Mouse (Mus musculus) embryo, embryonic 10.5 days (tissue): Measurements from ENCODE around the gene Lag3.
A peak's percentile ranks its signal among the peaks of the same experiment; 100 is the strongest.
"Not testable (repeated sequence)": the region's sequence is repeated elsewhere in the genome, so short reads cannot be mapped to it uniquely, and the experiment has no call there.

ENCODE experiments used
- DNase-seq: peaks from one replicate; pipeline ENCODE4 v3.0.0-alpha.2; 2015; ENCODE audit warnings: low spot score

Gene Lag3

DNA sequence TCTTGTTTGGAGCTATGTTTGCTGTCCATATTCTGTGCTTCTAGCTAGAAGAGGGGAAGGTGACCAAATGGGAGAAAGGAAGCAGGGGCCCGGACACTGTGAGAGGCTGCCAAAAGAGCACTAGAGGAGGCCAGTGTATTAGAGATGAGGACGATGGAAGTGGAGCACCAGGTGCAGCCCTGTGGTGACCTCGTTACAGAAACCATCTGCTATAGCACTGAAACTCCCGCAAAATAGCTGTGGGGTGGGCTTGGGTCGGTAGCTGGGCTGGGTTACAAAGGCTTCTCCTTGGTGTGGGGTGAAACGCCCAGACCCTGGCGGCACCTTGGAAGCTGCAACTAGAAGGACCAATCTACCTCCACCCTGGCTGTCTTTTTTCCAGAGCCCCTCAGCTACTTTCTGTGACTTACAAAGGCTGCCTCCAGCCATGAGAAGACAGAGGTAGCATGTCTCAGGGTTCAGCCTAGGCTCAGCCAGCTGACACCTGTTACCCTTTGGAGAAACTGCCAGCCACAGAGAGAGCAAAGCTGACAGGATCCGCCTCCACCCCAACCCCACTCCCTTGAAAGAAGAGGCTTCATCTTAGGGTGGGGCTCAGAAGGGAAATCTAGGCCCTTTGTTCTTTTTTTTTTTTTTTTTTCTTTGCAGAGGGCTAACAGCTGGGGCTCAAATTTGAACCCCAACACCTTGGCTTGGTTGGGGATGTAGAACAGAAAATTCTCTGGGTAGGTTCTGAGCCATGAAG is 11.3 kb downstream of the Lag3 start:
- no peak for DNase-seq

DNA sequence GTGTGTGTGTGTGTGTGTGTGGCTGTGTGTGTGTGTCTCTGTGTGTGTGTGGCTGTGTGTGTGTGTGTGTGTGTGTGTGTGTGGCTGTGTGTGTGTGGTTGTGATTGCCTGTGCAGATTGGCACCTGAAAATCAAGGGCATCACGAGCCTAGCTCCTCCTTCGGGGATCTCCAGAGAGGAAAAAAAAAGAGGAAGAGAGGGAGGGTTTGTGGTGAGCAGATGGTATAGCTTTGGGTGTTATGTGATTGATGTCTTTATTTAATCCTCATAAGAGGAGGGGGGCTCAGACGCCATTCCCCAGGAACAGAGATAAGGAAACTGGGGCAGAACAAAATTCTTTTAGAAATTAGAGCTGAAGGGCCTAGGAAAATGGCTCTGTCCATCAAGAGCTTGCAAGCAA is 13.1 kb downstream of the Lag3 start:
- no peak for DNase-seq

DNA sequence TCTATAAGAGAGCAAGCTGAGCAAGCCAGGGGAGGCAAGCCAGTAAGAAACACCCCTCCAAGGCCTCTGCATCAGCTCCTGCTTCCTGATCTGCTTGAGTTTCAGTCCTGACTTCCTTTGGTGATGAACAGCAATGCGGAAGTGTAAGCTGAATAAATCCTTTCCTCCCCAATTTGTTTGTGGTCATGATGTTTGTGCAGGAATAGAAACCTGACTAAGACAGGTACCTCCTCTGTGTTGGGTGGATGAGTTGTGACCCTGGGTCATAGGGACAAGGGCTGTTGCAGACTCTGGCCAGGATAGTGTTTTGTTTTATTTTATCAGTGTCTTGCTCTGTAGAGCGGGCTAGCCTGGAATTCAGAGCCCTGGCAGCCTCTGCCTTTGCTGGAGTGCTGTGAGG is 17.4 kb downstream of the Lag3 start:
- not testable (repeated sequence) for DNase-seq

DNA sequence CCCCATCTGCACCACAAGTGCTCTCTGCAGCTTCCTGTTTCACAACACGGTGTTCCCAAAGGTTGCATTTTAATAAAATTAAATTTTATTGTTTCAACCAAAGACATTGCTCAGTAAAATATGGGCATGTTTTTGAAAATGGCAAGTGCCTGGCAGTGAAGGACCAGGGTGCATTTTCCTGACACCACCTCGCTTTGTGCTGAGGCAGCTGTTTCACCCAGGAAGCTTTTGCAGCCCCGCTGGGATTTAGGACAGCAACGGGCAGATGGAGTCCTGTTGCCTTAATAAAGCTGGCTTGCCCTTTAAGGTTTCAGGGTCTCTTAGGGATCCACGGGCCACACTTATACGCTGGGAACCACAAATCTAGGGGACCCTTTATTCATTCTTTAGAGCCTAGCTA is 20.5 kb downstream of the Lag3 start:
- DNase-seq: no peak

DNA sequence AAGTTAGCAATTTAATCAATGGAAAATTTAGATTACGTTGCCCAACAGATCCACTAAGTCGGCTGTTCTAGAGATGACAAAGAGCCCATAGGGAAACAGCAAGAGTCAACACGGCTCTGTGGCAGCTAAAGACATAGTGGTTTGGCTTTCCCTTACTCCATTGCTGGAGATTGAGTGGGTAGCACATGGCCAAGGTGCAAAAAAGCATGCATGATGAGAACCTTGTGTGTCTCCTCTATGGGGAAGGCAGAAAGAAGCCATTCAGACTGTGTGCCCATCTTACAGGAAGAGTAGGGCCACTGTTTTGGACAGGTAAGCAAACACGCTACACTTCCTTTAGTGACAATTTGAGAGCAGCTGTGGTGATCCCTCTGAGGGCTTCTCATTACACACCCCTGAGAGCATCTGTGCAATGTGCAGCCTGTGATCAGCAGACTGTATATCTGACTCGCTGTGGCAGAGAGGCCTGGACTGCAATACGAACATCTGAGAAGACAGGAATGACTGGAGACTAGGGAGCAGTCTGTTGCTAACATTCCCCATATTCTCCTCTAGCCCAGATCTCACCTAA is 22.9 kb downstream of the Lag3 start:
- no peak for DNase-seq

DNA sequence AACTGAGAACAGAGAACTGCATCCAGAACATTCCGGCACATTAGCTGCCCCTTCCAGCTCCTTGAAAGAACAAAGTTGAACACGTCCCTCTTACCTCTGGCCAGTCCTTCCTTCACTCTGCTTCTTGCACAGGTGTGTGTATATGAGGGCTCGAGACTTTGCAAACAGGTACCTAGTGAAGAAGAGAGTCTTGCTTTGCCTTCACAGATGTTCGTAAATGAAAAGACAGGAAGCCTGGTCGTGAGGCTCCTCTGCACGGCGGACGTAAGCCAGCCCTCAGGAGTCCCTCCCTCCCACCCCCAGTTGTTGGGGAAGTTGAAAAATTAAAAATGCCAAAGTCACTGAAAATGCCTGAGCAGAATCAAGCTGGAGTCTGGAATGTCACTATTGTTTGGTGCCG is 23.5 kb downstream of the Lag3 start, which contains the start of gene Cd4:
Gene Cd4 (minus strand): TSS at position 236 of the 400 bp plus-strand sequence.
- DNase-seq: no peak

DNA sequence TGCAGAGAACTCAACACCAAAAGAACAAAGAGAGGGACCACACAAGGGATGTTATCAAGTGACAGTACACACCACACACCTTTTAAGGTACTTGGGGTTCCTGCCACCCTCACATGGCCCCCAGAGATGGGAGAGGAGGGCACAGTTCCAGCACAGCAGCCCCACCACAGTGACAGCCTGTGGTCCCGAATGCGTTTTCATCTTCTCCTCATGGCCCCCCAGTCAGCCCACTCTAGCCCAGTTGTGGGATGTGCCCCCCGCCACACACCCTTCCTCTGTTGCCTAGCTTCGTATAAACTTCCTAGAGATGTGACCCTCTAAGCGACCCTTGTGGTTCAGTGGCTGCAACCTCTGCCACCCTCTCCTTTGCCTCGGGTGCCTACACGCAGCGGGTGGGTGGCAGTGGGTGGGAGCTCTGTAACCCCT is 25.5 kb downstream of the Lag3 start:
- DNase-seq: no peak

DNA sequence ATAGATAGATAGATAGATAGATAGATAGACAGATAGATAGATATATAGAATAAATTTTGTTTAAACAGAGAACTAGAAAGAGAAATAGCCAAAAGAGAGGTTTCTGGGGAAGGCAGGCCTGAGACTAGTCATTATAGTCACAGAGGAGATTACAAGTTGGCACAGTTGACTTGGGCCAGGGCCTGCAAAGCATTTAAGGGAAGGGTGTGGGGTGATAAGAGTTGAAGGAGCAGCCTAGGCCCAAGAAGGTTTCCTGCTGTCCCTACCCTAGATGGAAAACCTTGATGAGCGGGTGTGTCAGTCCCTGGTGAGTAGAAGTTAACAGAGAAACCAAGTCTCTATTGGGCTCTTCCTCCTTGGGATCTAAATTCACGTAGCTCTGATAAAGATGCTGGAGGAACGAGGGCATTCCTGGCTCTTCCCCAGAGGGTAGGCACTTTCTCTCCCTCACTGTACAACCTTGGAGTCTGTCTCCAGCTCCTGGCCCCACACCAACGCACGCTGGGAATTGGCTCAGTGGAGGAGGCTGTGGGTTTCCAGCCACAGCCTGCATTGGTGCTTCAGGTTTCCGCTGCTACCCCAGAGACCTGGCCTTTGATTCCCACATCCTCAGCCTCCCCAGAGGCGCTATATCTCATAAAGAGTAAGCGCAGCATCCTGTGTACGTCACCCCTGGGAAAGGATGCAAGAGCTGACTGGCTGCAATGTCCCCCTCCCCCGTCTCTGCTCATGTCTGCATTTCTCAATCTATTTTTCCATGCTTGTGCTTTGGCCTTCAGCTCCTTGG is 26.6 kb downstream of the Lag3 start:
- no peak for DNase-seq

DNA sequence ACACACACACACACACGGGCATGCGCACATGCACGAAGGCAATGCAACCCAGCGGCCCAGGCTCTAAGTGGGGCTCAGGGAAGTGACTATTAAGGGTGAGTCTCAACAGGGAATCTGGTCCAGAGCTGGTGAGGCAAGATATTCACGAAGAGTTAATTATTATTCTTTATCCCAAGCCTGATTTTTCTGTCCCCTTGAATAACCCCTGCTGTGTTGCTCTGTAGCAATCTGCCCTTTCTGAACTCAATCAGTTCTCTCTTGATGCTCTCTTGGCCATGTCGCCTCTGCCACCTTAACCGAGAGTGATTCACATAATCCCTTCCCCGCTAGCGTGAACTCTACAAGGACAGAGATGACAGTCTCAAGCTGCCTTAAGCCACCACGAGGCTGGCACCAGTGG is 28.2 kb downstream of the Lag3 start:
- no peak for DNase-seq

DNA sequence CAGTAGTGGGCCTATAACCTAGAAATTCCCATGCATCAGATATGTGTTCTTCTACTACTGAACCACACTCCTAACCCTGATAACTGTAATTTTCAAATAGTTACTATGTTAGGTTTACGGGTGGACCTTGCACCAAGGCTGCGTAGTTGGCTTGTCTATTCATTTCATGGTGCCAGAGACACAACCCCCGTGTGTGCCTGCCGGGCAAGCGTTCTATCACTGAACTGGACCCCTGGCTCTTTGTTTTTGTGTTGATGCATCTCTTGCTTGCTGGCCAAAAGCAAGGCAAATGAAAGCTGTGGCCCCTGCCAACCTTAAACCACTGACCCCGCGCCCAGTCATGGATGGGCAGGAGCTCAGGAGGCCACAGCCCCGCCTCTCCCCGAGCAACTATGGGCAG is 29.7 kb downstream of the Lag3 start:
- no peak for DNase-seq

DNA sequence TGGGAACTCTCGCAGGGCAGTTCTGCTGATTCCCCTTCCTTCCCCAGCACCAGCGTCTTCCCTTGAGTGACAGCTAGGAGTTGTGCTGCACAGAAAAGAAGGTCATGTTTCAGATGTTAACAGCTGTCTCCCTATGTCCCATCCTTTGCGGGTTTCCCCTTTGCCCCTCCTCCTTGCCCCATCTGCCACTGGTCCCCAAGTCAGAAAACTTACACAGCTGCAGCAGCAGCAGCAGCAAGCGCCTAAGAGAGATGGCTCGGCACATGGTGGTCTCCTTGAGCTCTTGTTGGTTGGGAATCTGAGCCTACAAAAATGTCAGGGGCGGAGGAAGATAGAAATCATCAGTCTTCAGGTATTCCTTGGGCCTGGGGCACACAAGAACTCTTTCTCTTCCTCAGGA is 32.1 kb downstream of the Lag3 start:
- DNase-seq: no peak

DNA sequence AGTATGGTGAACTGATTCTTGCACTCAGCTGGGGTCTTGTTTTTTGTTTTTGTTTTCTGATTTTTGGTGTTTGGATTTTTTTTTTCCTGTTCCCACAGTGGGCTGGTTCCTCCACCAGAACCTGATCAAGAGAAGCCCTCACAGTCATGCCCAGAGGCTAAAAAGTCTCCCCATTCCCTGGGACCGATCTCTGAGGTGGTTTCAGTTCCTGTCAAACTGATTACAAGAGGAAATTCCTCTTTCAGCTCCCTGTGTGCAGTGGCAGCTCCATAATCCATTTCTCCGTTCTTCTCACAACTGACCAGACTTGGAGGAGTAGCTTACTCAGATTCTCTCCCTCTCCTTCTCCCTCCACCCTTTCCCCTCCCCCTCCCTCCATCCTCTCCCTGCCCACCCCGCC is 37.2 kb downstream of the Lag3 start:
- DNase-seq: no peak

DNA sequence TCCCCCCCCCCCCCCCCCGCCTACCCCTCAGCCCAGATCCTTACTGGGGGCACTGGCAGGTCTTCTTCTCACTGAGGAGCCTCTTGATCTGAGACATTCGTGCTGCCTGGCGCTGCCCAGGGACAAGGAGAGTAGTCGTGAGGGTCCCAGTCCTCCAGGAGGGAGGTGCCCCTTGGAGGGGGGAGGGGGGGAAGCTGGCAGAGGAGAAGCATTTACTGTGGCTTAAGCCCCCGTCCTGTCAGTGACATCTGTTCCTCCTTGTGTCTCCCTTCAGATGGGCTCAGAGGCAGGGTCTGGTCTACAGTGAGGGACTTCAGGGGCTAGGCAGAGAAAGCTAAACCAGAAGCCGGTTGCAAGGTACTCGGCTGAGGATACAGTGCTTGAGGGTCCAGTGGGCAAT is 44.9 kb downstream of the Lag3 start:
- DNase-seq: no peak

DNA sequence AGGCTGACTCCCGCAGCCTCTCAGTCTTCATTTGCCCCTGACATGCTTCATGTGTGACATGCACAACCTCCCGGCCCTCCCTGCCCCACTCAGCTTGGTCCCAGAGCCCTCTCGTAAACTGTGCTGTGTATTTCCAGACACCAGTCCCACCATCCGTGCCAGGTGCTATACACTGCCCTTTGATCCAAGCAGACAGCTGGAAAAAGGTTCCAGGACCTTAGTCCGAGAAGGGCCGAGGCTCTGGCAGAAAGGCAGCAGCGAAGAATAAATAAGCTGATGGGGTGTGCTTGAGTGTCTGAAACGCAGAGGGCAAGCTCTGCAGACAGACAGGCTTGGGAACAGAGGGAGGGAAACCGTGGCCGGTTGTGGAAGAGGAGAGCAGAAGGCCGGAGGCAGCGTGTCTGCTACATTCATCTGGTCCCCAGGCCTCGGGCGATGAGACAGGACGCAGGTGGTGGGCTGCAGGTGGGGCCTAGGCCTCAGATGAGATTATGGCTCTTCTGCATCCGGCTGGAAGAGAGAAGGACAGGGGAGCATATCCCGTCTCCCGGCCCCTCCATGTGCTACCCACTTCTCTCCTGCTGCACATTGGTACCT is 45.6 kb downstream of the Lag3 start:
- no peak for DNase-seq

DNA sequence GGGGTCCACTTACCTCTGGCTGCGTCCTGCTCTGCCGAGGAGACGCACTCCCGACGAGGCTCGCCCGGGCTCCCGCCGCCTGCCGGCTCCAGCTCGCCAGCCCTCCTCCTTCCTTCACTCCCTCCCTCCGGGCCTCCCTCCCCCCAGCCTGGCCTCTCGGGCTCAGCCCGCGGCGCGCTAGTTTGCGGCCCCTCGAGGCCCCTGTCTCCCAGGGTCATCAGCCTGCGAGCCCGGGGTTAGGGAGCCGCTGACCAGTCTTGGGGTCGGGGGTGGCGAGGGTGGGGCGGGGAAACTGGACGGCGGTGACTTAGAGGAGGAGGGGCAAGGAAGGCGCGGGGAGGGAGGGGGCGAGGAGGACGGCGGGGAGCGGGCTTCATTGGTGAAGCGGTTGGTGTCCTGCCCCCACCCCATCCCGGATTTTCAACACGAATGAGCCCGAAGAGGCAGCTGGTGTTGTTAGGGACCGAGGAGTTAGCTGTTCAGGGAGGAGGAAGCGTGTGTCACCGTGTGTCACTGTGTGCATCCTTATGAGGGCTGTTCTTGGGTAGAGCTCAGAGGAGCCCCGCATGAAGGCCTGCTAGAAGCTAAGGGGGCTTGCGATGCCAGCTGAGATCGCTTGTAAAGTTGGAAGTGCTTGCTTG is 47.7 kb downstream of the Lag3 start, which contains the start of gene Gpr162:
Gene Gpr162 (minus strand): TSS at position 326 of the 641 bp plus-strand sequence.
- DNase-seq: peak; percentile 79

DNA sequence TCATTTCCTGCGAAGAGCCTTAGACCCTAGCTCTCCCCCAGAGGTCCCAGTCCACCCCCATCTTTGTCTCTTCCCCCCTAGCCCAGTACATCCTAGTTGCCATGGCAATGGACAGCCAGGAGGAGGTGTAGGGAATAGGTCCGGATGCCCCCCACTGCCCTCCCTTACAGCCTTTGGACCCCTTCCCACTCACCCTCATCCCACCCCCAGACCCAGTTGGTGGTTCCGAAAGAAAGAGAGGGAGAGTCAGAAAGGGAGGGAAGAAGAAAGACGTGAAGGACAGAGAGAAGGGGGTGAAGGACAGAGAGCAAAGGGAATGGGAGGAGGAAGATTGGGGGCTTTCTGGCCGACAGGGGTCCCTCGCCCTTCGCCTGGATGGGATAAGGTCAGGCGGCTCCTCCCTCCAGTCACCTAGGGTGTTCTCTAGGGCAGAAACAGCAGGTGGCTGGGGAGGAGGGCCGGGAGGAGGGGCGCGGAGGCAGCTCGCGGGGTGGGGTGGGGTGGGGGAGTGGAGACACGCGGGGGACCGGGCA is 48.3 kb downstream of the Lag3 start:
- peak; percentile 55 for DNase-seq

DNA sequence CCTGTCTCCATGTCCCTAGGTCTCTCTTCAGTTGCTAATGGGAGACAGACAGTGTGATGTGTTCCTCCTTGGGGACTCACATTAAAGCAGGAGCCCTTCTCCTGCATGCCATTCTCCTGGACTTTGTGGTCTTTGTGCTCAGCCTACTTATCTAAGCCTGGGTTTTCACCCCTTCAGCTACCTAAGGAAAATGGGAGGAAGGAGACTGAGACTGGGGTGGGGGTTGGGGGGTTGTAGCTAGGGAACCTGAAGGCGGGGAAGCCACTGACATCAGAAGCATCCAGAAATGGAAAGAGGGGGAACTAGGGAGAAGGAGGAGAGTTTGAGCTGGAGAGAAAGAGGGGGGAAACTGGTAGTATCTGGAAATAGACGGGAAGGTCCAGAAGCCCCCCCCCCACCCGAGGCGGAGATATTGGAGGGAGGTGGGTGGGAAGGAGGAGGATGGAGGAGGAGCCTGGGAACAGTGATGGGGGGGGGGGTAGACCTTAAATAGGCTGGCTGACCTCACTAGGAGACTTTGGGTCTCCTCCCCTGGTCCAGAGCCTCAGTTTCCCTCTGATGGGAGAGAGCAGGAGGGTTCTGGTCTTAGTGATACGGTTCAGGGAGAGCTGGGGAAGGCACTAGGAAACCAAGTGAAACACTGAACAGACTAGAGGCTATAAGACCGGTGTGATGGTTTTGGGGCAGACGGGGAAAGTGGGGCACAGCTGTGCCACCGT is 48.9 kb downstream of the Lag3 start:
- no peak for DNase-seq

DNA sequence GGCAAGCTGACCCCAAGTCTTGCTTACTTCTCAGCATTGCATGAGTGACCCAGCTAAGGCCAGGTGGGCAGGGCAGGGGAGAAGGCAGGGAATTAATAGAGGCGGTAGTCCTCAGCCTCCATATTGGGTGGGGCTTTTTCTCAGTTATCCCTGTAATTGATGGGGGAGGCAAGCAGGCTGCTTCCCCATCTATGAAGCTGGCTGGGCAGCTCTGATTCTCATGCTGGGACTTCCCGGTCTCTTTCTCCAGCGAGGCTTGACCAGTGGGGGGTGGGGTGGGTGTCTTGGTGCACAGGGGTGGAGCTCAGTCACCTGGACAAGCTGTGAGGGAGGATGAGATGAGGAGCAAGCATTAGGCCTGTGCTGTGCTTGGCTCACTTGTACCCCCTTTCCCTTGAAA is 49.7 kb downstream of the Lag3 start:
- no peak for DNase-seq

DNA sequence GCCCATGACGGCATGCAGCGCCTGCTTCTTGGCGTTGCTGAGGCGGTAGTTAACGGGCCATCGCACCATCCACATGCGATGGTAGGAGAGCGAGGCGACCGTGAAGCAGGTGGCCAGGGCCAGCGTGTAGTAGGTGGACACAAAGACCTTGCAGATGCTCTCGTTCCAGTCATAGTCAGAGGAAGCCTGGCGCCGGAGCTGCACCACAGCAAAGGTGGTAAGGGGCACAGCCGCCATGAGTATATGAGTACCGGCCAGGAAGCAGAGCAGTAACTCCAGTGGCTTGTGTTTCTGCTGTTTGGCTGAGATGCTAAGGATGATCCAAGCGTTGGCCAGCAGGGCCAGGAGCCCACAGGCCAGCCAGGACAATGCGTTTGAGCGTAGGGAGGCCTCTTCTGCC is 50.2 kb downstream of the Lag3 start:
- DNase-seq: no peak

DNA sequence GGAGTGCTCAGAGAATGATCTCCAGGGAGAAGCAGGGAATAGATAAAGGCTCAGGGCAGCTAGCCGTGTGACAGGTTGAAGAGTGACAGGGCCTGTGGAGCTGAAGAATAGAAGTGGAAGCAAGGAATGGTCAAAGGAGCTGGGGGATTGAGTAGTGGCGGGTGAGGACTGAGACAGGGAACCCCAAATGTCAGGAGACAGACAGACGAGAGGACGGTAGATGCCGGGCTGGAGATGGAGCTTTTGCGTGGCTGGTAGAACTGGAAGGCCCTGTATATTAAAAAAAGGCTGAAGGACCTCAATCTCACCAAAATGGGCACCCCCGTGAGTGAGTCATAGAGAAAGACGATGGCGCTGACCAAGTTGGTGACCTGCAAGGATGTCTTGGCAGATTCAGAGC is 51.0 kb downstream of the Lag3 start:
- no peak for DNase-seq

DNA sequence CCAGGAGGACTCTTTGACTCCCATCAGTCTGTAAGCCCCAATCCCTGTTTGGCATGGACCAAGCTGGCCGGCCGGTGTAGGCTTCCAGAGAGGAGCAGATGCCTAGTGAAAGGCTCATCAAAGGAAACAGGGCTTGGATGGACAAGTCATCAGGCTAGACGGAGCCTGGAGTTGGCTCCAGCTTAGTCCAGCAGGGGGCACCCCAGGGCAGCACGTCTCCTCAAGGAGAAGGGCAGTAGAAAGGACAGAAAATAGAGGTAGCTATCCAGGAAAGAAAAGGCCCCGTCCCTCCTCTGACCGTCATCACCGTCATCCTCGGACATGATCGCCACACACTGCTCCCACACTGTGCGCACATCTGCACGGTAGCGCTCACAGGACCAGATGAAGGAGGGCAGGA is 51.8 kb downstream of the Lag3 start:
- DNase-seq: peak; percentile 90
